Mouse (Mus musculus): ENCODE results near the gene Arpp21. TPM values are rescaled to one million over a fixed set of nuclear protein-coding genes. Genes with fewer than 3 reads are reported as not detected.

Arpp21 gene
- 100 to 1,000 TPM; 705 to 707 TPM for total RNA-seq (2021)

DNA sequence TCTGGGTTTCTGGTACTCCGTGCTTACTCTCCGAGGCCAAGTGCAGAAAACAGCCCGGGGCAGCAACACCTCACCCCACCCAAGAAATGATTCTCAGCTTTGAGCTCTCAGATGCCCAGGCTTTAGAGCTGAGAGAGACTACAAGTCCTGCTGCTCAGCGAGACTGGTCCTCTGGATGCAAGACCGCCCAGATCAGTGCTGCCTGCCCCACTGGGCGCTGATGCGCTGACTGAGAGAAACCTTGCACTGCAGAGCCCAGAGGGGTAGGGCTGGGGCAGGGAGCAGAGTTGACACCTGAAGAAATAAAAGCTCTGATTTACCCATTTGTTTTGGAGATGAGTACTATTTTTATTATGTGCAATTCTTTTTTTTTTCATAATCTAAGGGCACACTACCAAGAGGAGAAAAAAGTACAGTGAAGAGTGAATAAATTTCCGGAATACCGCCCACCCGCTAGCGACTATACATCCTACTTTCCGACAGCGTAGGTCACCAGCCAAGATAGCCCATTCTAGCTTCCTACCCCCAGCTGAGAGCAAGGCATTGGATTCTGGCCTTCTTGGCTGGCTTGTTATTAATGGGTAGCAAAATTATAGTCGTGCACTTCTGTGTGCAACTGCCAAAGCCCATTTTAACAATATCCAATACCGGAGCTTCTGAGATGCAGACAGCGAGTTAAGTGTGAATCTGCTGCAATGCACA, at the start of gene Arpp21:
Arpp21 (minus strand) TSS at position 243 of the 702 bp plus-strand sequence.
- peak in 1 of 2 experiments; percentile 47 for DNase-seq (ENCODE audit: extremely low spot score in 1 of 2, low spot score in 2 of 2)
- intact Hi-C loops (cut with DNase I): loop anchor here (10.0 kb wide), 3 partner anchors 489 to 1409 kb away; no protein-coding TSS in a partner anchor

DNA sequence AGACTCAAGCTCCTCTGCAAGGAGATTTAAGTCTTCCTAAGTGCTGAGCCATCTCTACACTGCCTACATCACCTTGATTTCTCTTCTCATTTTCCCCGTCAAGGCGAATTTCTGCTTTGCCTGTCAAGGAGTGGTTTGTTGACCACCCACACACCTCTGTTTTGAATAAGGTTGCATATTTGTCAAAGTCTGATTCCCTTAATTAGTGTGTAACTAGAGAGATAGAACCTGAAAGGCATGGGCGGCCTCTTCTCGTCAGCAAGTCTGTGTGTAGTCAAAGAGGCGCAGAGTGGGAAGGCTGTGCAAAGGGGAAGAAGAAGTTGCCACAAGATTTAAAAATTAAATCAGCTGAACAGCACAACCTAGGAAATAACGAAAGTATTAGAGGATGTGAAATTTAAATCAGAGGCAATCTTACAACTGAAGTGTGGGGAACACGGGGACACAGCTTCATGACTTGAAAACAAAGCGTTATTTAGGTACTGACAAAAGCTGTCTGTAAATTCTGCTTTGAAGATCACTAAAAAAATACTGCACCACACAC, 36.8 kb upstream of the Arpp21 start:
- DNase-seq (ENCODE audit: extremely low spot score in 1 of 2, low spot score in 2 of 2): no peak
- intact Hi-C loops (cut with DNase I): no loop called here

DNA sequence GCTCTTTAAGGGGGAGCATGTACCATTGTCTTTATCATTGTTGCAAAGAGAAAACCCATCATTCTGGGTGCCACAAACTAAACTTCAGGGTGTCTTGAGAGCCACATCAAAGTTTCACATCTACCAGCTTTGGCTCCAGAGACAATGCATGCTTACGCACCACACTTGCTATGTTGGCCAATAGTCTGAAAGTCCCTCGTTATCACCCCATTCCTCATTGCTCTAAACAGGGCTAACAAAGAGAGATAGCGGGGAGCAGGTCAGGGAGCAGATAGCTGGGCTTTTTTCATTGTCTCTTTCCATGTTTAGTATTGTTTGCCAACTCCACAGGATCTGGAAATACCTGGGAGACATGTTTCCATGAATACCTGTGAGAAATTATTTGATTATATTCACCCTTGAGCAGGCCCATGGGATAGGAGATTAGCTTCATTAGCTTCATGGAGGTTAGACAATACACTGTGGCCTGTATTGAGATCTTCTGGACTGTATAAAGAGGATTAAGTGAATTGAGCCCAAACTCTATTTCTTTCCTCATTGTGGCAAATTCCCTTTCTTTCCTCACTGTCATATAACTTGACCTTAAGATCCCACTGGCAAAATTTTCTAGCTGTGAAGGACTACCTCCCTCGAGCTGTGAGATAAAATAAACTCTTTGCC, 29.4 kb upstream of the Arpp21 start:
- intact Hi-C loops (cut with DNase I): loop anchor here (10.0 kb wide), 1 partner anchor 140 kb away; no protein-coding TSS in a partner anchor
- DNase-seq (ENCODE audit: extremely low spot score in 1 of 2, low spot score in 2 of 2): no peak

DNA sequence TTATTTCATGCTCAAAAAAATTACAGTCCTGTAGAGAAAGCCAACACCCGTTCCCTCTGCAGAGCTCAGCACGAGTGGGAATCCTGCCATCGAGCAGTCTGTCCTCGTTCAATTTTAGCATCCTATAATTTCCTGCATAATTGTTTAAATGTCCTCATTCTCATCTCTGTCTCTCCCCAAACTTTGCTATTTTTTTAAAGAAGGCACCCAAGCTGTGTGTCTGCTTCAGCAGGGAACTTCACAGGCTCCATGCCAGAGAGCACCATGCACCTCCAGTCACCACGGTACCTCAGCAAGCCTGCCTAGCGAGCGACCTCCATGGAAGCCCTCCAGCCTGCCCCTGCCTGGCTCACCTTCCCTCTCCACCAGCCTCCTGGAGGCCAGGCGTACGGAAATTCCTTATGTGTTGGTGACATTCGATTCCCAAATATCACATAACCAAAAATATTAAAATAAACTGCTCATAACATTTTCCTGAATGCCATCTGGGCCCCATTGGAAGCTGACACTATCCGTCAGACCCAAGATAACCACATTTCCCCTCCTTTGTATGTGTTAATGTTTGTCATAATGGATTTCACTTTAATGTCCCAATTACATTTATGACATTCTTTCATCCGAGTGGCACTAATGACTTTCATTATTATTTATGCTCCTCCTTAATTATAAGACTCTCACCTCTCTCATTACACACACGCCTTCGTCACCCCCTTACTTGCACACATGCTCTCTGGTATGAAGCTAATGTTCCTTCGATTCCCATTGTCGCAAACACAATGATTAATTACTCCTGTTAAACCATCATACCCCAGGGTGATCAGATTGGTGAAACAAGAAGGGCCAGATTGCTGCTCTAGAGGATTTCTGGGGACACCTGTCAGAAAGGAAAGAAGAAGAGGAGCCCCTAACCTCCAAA, 26.5 kb upstream of the Arpp21 start:
- intact Hi-C loops (cut with DNase I): loop anchor here (10.0 kb wide), 1 partner anchor 143 kb away; no protein-coding TSS in a partner anchor

DNA sequence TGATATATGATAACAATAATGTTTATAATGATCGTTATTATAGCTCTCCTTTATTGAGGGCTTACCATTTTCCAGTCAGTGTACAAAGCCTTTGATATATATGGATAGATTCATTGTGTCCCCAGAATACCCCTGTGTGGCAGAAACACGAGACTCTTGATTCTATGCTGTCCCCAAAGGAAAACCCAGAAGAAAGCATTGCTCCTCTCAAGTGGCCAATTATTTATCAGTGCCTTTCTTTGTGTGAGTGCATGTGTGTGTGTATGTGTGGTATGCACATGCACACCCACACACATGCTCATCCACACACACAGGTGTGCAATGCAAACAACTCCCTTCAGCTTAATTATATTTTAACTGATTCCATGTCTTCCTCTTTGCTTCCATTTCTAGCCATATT, 25.8 kb upstream of the Arpp21 start:
- intact Hi-C loops (cut with DNase I): loop anchor here (10.0 kb wide), 1 partner anchor 143 kb away; no protein-coding TSS in a partner anchor
- no peak for DNase-seq (ENCODE audit: extremely low spot score in 1 of 2, low spot score in 2 of 2)

More for the DNA sequence above, 26.5 kb upstream of the Arpp21 start:
- peak; percentile 52 to 79 for DNase-seq (ENCODE audit: extremely low spot score in 1 of 2, low spot score in 2 of 2)

DNA sequence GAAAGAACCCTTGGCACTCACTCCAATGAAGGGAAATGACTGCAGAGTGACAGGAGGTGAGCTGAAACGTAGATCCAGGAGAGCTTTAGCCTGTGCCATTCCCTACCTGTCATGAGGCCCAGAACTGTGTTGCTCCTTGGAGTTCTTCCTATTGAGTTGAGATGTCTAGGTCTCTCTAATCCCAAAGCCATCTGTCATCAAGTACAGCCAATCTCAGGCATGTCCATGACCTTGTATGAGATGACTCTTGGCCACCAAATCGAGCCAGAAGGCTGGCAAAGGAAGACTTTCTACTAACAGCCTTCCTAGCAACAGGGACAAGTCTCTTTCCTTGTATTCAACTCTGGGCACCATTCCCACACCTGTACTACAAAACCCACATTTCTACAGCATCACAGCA, 25.0 kb upstream of the Arpp21 start:
- intact Hi-C loops (cut with DNase I): loop anchor here (10.0 kb wide), 1 partner anchor 144 kb away; no protein-coding TSS in a partner anchor
- DNase-seq (ENCODE audit: extremely low spot score in 1 of 2, low spot score in 2 of 2): no peak

DNA sequence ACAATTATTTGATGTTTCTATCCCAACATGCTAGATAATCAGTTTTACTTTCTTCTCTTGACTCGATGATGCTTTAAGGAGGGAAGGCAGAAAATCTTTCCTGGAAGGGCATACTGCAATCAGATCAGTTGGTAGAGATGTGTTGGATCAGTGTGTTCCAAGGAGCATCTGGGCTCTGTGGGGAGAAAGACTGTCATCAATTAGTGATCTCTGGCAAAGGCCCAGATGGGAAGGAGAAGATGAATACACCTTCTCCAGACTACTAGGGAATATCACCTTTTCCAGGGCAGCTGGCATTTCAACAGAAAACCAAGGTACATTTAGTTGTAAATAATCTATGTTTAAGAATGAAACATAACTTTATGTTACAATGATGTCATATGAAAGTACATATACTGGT, 22.8 kb upstream of the Arpp21 start:
- intact Hi-C loops (cut with DNase I): no loop called here
- no peak for DNase-seq (ENCODE audit: extremely low spot score in 1 of 2, low spot score in 2 of 2)

DNA sequence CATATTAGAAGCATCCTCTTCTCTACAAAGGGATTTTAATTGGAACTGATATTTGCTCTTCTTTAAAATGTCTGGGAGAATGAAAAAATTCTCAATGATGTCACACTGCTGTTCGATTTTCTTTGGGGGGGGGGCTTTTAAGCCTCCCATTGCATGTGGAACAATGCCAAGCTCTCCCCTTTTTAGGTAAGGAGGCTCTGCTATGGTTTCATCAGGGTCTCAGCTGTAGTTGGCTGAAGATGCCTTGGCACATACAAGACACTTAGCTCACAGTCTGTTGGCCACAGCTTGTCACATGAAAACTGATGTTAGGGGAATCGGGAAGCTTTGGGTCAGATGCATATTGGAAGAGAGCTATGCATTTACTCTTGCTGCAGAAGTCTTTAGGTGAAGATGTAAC, 20.2 kb upstream of the Arpp21 start:
- intact Hi-C loops (cut with DNase I): no loop called here
- DNase-seq (ENCODE audit: extremely low spot score in 1 of 2, low spot score in 2 of 2): no peak

DNA sequence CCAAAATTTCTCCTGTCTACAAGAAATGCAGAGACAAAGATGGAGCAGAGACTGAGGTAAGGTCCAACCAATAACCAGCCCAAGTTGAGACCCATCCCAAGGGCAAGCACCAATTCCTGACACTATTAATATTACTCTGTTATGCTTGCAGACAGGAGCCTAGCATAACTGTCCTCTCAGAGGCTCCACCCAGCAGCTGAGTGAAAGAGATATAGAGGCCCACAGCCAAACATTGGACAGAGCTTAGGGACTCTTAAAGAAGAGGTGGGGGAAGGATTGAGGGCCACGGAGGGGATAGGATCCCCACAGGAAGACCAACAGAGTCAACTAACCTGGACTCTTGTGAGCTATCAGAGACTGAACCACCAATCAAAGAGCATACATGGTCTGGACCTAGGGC, 18.0 kb upstream of the Arpp21 start:
- no peak for DNase-seq (ENCODE audit: extremely low spot score in 1 of 2, low spot score in 2 of 2)
- intact Hi-C loops (cut with DNase I): no loop called here

DNA sequence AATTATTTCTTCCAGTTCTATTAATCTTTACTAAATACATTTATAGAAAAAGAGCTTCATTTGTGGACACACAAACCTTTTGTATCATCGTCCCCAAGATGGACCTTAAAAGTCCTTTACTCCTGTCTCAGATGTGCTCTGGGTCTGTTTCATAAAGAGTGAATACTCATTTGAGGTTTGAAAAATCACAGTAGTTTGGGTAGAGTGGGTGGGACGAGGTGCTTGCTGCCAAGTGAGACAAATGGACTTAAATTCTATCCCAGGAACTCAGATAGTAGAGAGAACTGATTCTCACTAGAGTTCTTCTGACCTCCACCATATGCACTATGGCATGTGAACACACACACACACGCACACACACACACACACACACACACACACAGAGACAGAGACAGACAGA, 16.1 kb upstream of the Arpp21 start:
- DNase-seq (ENCODE audit: extremely low spot score in 1 of 2, low spot score in 2 of 2): no peak
- intact Hi-C loops (cut with DNase I): no loop called here

DNA sequence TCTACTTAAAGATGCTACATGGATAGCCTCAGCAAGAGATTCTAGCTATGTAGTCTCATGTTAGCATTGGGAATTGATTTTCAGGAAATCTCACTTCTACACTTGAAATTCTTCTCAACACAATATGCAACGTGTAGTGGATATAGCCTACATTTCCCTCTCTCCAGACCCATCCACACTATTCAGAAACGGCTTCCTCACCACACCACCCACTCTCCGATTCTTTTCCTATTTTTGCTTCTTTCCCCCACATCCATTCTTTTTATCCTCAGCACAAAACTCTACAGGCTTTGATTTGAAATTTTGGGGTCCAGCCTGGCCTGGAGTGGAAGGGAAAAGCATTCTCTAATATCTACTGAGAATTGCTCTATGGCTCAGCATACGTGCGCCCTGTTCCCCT, 15.6 kb upstream of the Arpp21 start:
- intact Hi-C loops (cut with DNase I): no loop called here
- no peak for DNase-seq (ENCODE audit: extremely low spot score in 1 of 2, low spot score in 2 of 2)

DNA sequence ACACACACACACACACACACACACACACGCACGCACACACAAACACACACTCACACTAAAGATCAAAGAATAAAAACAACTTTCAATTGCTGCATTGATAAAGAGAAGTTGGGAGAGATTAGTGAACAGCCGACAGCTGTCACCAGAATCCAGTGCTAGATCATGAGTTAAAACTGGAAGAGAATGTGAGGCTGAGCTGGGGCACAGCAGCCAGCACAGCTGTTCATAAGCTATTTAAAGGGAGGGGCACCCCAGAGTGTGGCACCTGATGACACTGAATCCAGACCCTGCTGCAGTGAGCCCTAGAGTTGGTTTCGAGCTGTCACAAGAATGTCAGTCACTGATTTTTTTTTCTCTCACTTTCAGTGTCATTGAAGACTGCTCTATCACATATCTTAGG, 14.0 kb upstream of the Arpp21 start:
- DNase-seq (ENCODE audit: extremely low spot score in 1 of 2, low spot score in 2 of 2): no peak
- intact Hi-C loops (cut with DNase I): no loop called here

DNA sequence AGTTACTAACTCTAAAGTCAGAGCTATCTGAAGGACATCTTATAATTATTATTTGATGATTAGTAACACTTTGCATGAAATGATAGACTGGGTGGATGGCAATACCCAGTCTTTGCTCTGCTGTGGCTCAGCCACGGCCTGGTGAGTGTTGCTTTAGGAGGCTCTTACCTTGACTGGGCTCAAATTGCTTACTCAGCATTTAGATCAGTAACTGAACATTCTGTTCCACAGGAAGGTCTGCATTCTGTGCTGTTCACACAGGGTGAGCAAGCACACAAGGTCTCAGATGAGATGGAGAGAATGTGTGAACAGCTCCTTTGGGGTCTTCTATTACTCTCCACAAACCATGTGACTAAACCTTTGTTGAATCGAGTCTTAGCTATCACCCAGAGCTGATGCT, 11.4 kb upstream of the Arpp21 start:
- DNase-seq (ENCODE audit: extremely low spot score in 1 of 2, low spot score in 2 of 2): no peak
- intact Hi-C loops (cut with DNase I): no loop called here

DNA sequence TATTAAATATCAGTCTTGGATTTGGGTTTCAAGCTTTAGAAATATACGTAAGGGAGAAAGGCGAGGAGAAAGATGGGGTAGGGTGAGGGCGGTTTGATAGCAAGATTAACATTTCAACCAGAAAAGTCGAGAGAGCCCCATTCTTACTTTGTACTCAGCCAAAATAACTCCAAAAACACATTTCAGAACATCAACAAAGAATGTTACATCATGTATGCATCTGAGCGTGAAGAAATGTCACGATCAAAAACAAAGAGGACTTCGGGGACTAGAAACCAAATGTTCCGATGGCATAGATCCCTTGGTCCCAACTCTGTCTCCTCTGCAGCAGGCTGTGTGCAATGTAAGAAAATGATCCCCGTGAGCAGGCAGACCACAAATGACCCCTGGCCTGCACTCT, 2.4 kb upstream of the Arpp21 start:
- no peak for DNase-seq (ENCODE audit: extremely low spot score in 1 of 2, low spot score in 2 of 2)
- intact Hi-C loops (cut with DNase I): loop anchor here (10.0 kb wide), 3 partner anchors 487 to 1407 kb away; no protein-coding TSS in a partner anchor

DNA sequence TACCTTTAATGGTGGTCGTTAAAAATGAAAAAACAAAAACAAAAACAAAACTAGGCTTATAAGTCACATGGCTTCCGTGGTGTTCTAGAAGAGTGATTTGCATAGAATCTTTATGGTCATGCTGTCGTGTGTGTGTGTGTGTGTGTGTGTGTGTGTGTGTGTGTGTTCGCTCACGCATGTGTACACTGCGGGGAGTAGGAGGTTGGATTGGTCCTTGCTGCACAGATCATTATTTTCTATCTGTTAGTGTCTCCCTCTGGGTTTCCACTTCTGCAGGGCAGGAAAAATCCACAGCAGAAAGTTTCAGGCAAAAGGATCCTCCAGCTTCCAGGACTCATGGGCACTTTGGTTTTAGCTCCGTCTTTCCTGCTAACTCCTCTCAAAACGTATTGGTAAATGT, 813 bp upstream of the Arpp21 start:
- no peak for DNase-seq (ENCODE audit: extremely low spot score in 1 of 2, low spot score in 2 of 2)
- intact Hi-C loops (cut with DNase I): loop anchor here (10.0 kb wide), 3 partner anchors 488 to 1408 kb away; no protein-coding TSS in a partner anchor

DNA sequence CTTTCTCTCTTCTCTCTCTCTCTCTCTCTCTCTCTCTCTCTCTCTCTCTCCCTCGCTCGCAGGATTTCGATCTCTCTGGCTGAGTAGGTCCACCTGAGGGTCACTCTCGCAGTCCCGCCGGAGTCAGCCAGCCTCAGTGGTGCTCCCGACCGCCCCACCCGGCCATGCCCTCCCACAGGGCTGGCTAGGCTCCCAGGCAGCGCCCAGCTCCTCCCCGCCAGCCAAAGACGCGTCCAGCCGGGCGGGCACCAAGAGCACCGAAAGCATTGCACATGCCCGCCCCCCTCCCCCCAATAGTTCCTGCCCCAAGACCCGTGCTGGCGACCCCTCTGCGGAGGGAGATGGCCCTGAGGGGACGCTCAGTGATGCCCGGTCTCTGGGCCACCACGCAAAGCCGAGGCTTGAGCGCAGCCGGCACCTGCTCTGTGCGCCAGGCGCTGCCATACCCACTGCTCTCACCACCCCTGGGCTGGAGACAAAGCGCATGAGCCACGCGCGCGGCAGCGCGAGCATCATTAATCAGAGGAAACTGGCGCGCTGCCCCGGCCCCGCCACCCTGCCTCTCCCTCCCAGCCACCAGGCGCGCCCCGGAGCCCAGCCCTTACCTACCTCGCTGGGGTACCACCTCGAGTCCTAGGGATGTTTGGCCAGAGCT, 570 bp downstream of the Arpp21 start:
- intact Hi-C loops (cut with DNase I): loop anchor here (10.0 kb wide), 3 partner anchors 490 to 1410 kb away; no protein-coding TSS in a partner anchor
- DNase-seq (ENCODE audit: extremely low spot score in 1 of 2, low spot score in 2 of 2): peak in 1 of 2 experiments; percentile 80

DNA sequence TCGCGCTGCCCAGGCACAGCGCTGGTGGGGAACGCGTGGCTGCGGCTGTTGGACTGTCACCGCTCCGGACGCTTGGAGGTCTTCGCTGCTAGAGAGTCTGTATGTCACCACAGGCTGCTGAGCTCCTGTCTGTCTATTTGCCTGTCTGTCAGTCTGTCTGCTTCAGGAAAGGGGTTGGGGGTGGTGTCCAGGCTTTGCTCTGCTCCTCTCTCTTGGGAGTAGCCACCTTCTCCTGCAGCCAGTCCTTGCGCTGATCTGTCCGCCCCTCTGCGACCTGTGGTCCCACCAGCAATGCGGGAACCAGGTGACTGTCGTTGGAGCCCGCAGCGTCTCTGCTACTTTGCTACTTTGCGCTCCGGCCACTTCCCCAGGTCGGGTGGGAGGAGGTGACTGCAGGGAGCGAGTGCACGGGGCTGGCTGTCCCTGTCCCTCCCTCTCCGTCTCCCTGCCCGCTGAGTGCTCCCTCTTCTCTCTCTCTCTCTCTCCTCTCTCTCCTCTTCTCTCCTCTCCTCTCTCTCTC, 1.2 kb downstream of the Arpp21 start:
- intact Hi-C loops (cut with DNase I): loop anchor here (10.0 kb wide), 3 partner anchors 490 to 1410 kb away; no protein-coding TSS in a partner anchor
- peak in 1 of 2 experiments; percentile 53 for DNase-seq (ENCODE audit: extremely low spot score in 1 of 2, low spot score in 2 of 2)

Measured in left cerebral cortex, postnatal 10 days (tissue).